Mouse (Mus musculus) midbrain, postnatal 0 days (tissue): Measurements from ENCODE around the gene Ano3. TPM values are rescaled to one million over a fixed set of nuclear protein-coding genes. Genes with fewer than 3 reads are reported as not detected.
A peak's percentile ranks its signal among the peaks of the same experiment; 100 is the strongest.

Experiments used
- ATAC-seq: fragments of 200-750 bp; cut with Nextera tagmentation; 2 replicates; pipeline ENCODE4 v1.8.0; 2017; ENCODE audit warnings: moderate number of reproducible peaks, mild to moderate bottlenecking, moderate TSS enrichment, moderate library complexity; ENCODE audit not compliant: low FRiP score
- DNase-seq: peaks from one replicate; pipeline ENCODE4 v3.0.0-alpha.2; 2015; ENCODE audit warnings: low spot score
- H3K27ac ChIP-seq: fragments of 300-500 bp; sonication (generic); 2 replicates; pipeline ENCODE4 v1.5.1; 2014; ENCODE audit warnings: low read depth, mild to moderate bottlenecking, low read length, mixed read lengths
- H3K27me3 ChIP-seq: fragments of 300-500 bp; sonication (generic); 2 replicates; pipeline ENCODE4 v1.6.1; 2014; ENCODE audit warnings: low read length, control low read depth, mixed read lengths; ENCODE audit not compliant: insufficient read depth
- H3K36me3 ChIP-seq: fragments of 300-500 bp; sonication (generic); 2 replicates; pipeline ENCODE4 v1.6.1; 2014; ENCODE audit warnings: low read length, control low read depth, mixed read lengths; ENCODE audit not compliant: insufficient read depth
- H3K4me1 ChIP-seq: fragments of 300-500 bp; sonication (generic); 2 replicates; pipeline ENCODE4 v1.6.1; 2014; ENCODE audit warnings: mild to moderate bottlenecking, control low read depth, antibody characterized with exemption, low read length, mixed read lengths; ENCODE audit not compliant: insufficient read depth
- H3K4me2 ChIP-seq: fragments of 300-500 bp; sonication (generic); 2 replicates; pipeline ENCODE4 v1.6.1; 2014; ENCODE audit warnings: low read depth, mild to moderate bottlenecking, low read length, mixed read lengths; ENCODE audit not compliant: poor library complexity, severe bottlenecking
- H3K4me3 ChIP-seq: fragments of 300-500 bp; sonication (generic); 2 replicates; pipeline ENCODE4 v1.5.1; 2014; ENCODE audit warnings: low read depth, mild to moderate bottlenecking, low read length, moderate library complexity
- H3K9ac ChIP-seq: fragments of 300-500 bp; sonication (generic); replicated peaks from 2 replicates; pipeline ENCODE4 v1.6.1; 2014; ENCODE audit warnings: mild to moderate bottlenecking, low read length, moderate library complexity, mixed read lengths; ENCODE audit not compliant: poor library complexity, severe bottlenecking
- H3K9me3 ChIP-seq: fragments of 300-500 bp; sonication (generic); 2 replicates; pipeline ENCODE4 v1.6.1; 2016; ENCODE audit warnings: low read length, control low read depth
- CTCF ChIP-seq: IDR thresholded peaks from 2 replicates; pipeline ENCODE4 v1.5.1; 2016; ENCODE audit warnings: antibody characterized with exemption, mild to moderate bottlenecking
- WGBS: fragments of 180-500 bp; shearing (Covaris S2); extraction: QIAGEN DNeasy Blood & Tissue Kit; methylation state at CpG from one replicate; pipeline ENCODE4 v1.1.7; 2014; 5-methylcytosine and 5-hydroxymethylcytosine counted together
- polyA plus RNA-seq: library from polyadenylated mRNA; unstranded; fragments of >200 nt; fragmentation: Nextera tagmentation; extraction: Ambion mirVana; gene quantifications from 2 replicates; pipeline ENCODE4 v1.2.1, GENCODE M21; 2015
- total RNA-seq: library from RNA; depleted of rRNA; stranded (reverse); fragments of >200 nt; gene quantifications from 2 replicates; pipeline ENCODE4 v1.2.3, GENCODE M21; 2014

Gene Ano3
- total and polyA plus RNA-seq, 2 experiments from 2014 or later = 0.66 to 0.70 TPM

GRCm38 (mm10) chr2:110739781-110740180 lies 210.9 kb downstream of the Ano3 start:
- no peak overlapping the region for H3K9ac ChIP-seq
- no peak for TF ChIP-seq CTCF
- no peak overlapping the region for H3K27ac ChIP-seq
- no peaks in the 10 kb centered on the region for H3K27me3 ChIP-seq
- H3K4me2 ChIP-seq = no peak overlapping the region
- ATAC-seq = no peak
- H3K4me1 ChIP-seq = no peaks in the 10 kb centered on the region
- H3K36me3 ChIP-seq = no peaks in the 10 kb centered on the region
- 30% methylated on average over 1 of the region's 1 CpGs for WGBS
- H3K4me3 ChIP-seq = no peak overlapping the region
- no peaks in the 10 kb centered on the region for H3K9me3 ChIP-seq
- no peak for DNase-seq

- DNase-seq (no peak), ATAC-seq (no peak)
- no peaks in the 10 kb centered on the region for H3K9me3 ChIP-seq
- no peak for TF ChIP-seq CTCF
- H3K4me1 ChIP-seq = no peaks in the 10 kb centered on the region
- H3K27me3 ChIP-seq = no peaks in the 10 kb centered on the region
- no peak overlapping the region for H3K4me3 ChIP-seq
- H3K36me3 ChIP-seq = no peaks in the 10 kb centered on the region
- H3K9ac ChIP-seq = no peak overlapping the region
- no peak overlapping the region for H3K4me2 ChIP-seq
- H3K27ac ChIP-seq = no peak overlapping the region
- 65% methylated on average over 2 of the region's 2 CpGs for WGBS
Observed at GRCm38 (mm10) chr2:110737981-110738380, 212.7 kb downstream of the Ano3 start.

GRCm38 (mm10) chr2:110737236-110737635 lies 213.5 kb downstream of the Ano3 start:
- ATAC-seq (no peak), DNase-seq (no peak)
- Histone ChIP-seq H3K27ac (no peak overlapping the region), H3K27me3 (no peaks in the 10 kb centered on the region), H3K4me2 (no peak overlapping the region), H3K9ac (no peak overlapping the region), H3K4me1 (no peaks in the 10 kb centered on the region), H3K4me3 (no peak overlapping the region), H3K9me3 (no peaks in the 10 kb centered on the region), H3K36me3 (no peaks in the 10 kb centered on the region)
- TF ChIP-seq CTCF = no peak
- 88% methylated on average over 4 of the region's 4 CpGs for WGBS

GRCm38 (mm10) chr2:110726106-110726505 lies 224.6 kb downstream of the Ano3 start:
- ATAC-seq = no peak

GRCm38 (mm10) chr2:110722208-110722607 lies 228.5 kb downstream of the Ano3 start:
- ATAC-seq (no peak), DNase-seq (peak; percentile 4)
- H3K9ac ChIP-seq = no peak overlapping the region
- H3K4me1 ChIP-seq = no peaks in the 10 kb centered on the region
- no peak overlapping the region for H3K4me3 ChIP-seq
- H3K27me3 ChIP-seq = no peaks in the 10 kb centered on the region
- no peaks in the 10 kb centered on the region for H3K9me3 ChIP-seq
- 68% methylated on average over 1 of the region's 1 CpGs for WGBS
- H3K36me3 ChIP-seq = no peaks in the 10 kb centered on the region
- H3K27ac ChIP-seq = no peak overlapping the region
- H3K4me2 ChIP-seq = no peak overlapping the region
- TF ChIP-seq CTCF = no peak

More at GRCm38 (mm10) chr2:110726106-110726505, 224.6 kb downstream of the Ano3 start:
- no peak for TF ChIP-seq CTCF
- Histone ChIP-seq H3K4me3 (no peak overlapping the region), H3K9ac (no peak overlapping the region), H3K9me3 (no peaks in the 10 kb centered on the region), H3K4me1 (no peaks in the 10 kb centered on the region), H3K27me3 (no peaks in the 10 kb centered on the region), H3K4me2 (no peak overlapping the region), H3K36me3 (no peaks in the 10 kb centered on the region), H3K27ac (no peak overlapping the region)
- no peak for DNase-seq

GRCm38 (mm10) chr2:110721290-110721753 lies 229.4 kb downstream of the Ano3 start, which contains the start of gene Muc15:
Muc15 (plus strand) TSS chr2:110721340.
- no peaks in the 10 kb centered on the region for H3K9me3 ChIP-seq
- H3K27me3 ChIP-seq = no peaks in the 10 kb centered on the region
- DNase-seq (no peak), ATAC-seq (0 out of 2 replicates have a peak, but pooled peaks have one; percentile 31)
- no peak within 1 kb of the TSS for H3K4me2 ChIP-seq
- no peak for TF ChIP-seq CTCF
- no peak within 1 kb of the TSS for H3K9ac ChIP-seq
- no peaks in the 10 kb centered on the region for H3K4me1 ChIP-seq
- no peaks in the 10 kb centered on the region for H3K36me3 ChIP-seq
- H3K27ac ChIP-seq = no peak within 1 kb of the TSS
- 60% methylated on average over 3 of the region's 3 CpGs for WGBS
- no peak within 1 kb of the TSS for H3K4me3 ChIP-seq
